Mouse (Mus musculus): ENCODE measurements around the gene Ccdc116.
"Not testable (repeated sequence)": the region's sequence is repeated elsewhere in the genome, so short reads cannot be mapped to it uniquely, and the experiment has no call there.

Ccdc116 gene

GRCm38 (mm10) chr16:17146772-17147235, at the start of gene Ccdc116:
Gene Ccdc116 (minus strand): TSS chr16:17147229.
- DNase-seq (ENCODE audit: low spot score): peak; percentile 55

- no peak for DNase-seq (ENCODE audit: low spot score)
Observed at GRCm38 (mm10) chr16:17193823-17194222, 46.8 kb upstream of the Ccdc116 start.

GRCm38 (mm10) chr16:17185475-17185874, 38.4 kb upstream of the Ccdc116 start:
- DNase-seq (ENCODE audit: low spot score): no peak

- DNase-seq (ENCODE audit: low spot score): no peak
Observed at GRCm38 (mm10) chr16:17183003-17183402, 36.0 kb upstream of the Ccdc116 start.

GRCm38 (mm10) chr16:17182136-17182535, 35.1 kb upstream of the Ccdc116 start:
- DNase-seq (ENCODE audit: low spot score): no peak

GRCm38 (mm10) chr16:17181382-17181781, 34.4 kb upstream of the Ccdc116 start:
- DNase-seq (ENCODE audit: low spot score): no peak

GRCm38 (mm10) chr16:17179706-17180105, 32.7 kb upstream of the Ccdc116 start:
- DNase-seq (ENCODE audit: low spot score): no peak

- no peak for DNase-seq (ENCODE audit: low spot score)
Observed at GRCm38 (mm10) chr16:17177623-17178170, 30.7 kb upstream of the Ccdc116 start.

GRCm38 (mm10) chr16:17175765-17176164, 28.7 kb upstream of the Ccdc116 start:
- DNase-seq (ENCODE audit: low spot score): no peak

- no peak for DNase-seq (ENCODE audit: low spot score)
Observed at GRCm38 (mm10) chr16:17168049-17168448, 21.0 kb upstream of the Ccdc116 start.

- no peak for DNase-seq (ENCODE audit: low spot score)
Observed at GRCm38 (mm10) chr16:17167179-17167578, 20.1 kb upstream of the Ccdc116 start.

GRCm38 (mm10) chr16:17165478-17165877, 18.4 kb upstream of the Ccdc116 start:
- not testable (repeated sequence) for DNase-seq (ENCODE audit: low spot score)

- no peak for DNase-seq (ENCODE audit: low spot score)
Observed at GRCm38 (mm10) chr16:17154346-17154745, 7.3 kb upstream of the Ccdc116 start.

- no peak for DNase-seq (ENCODE audit: low spot score)
Observed at GRCm38 (mm10) chr16:17151874-17152273, 4.8 kb upstream of the Ccdc116 start.

GRCm38 (mm10) chr16:17150520-17151258, 3.7 kb upstream of the Ccdc116 start:
- DNase-seq (ENCODE audit: low spot score): no peak

GRCm38 (mm10) chr16:17148084-17148483, 1.1 kb upstream of the Ccdc116 start:
- DNase-seq (ENCODE audit: low spot score): no peak

- no peak for DNase-seq (ENCODE audit: low spot score)
Observed at GRCm38 (mm10) chr16:17147391-17147929, 431 bp upstream of the Ccdc116 start.

- no peak for DNase-seq (ENCODE audit: low spot score)
Observed at GRCm38 (mm10) chr16:17144339-17144738, 2.7 kb downstream of the Ccdc116 start, which contains the start of gene Ydjc. Gene Ydjc (plus strand): TSS chr16:17144621.

- no peak for DNase-seq (ENCODE audit: low spot score)
Observed at GRCm38 (mm10) chr16:17137355-17137754, 9.7 kb downstream of the Ccdc116 start.

GRCm38 (mm10) chr16:17132906-17133200, 14.2 kb downstream of the Ccdc116 start:
- DNase-seq (ENCODE audit: low spot score): no peak

- peak; percentile 88 for DNase-seq (ENCODE audit: low spot score)
Observed at GRCm38 (mm10) chr16:17132089-17132905, 14.7 kb downstream of the Ccdc116 start, which contains the start of gene Sdf2l1. Gene Sdf2l1 (minus strand): TSS chr16:17132383.
